ENCODE assay signal across 8 mouse cellular contexts in genomic region chr17:87378354-87379159, GRCm38 (mm10). TPM values are rescaled to one million over a fixed set of nuclear protein-coding genes. Genes with fewer than 3 reads are reported as not detected.
DNase-seq lines count a peak whose midpoint lies in the region; ATAC-seq and TF ChIP-seq lines count a peak whose summit lies in the region.

No protein-coding gene starts in this region.

- H3K27me3 ChIP-seq in forebrain, postnatal 0 days (ENCODE audit: insufficient read depth, low read length), result no peaks in the 10 kb centered on the region
- H3K27me3 ChIP-seq in intestine, embryonic 16.5 days (replicated peaks; ENCODE audit: control insufficient read depth, insufficient read depth, low read length), result no peaks in the 10 kb centered on the region
- H3K27me3 ChIP-seq in limb, embryonic 14.5 days (ENCODE audit: control insufficient read depth, insufficient read depth, low read length), result no peaks in the 10 kb centered on the region

- no peak overlapping the region for H3K9ac ChIP-seq in forebrain, postnatal 0 days
- no peak overlapping the region for H3K9ac ChIP-seq in intestine, embryonic 16.5 days (ENCODE audit: low read depth, low read length)
- H3K9ac ChIP-seq in limb, embryonic 14.5 days (ENCODE audit: low read depth, low read length, severe bottlenecking), result no peak overlapping the region

- ATAC-seq in forebrain, postnatal 0 days, result peak; percentile 84
- peak; percentile 27; the same call in 1 of the 2 replicates for ATAC-seq in intestine, embryonic 16.5 days
- no peak for ATAC-seq in limb, embryonic 14.5 days (ENCODE audit: low FRiP score, low read depth)

- no peaks in the 10 kb centered on the region for H3K36me3 ChIP-seq in forebrain, postnatal 0 days (ENCODE audit: insufficient read depth)
- no peaks in the 10 kb centered on the region for H3K36me3 ChIP-seq in intestine, embryonic 16.5 days (ENCODE audit: control insufficient read depth, insufficient read depth, low read length)
- H3K36me3 ChIP-seq in limb, embryonic 14.5 days (ENCODE audit: control insufficient read depth, insufficient read depth, low read length), result no peaks in the 10 kb centered on the region

- no peaks in the 10 kb centered on the region for H3K9me3 ChIP-seq in forebrain, postnatal 0 days (ENCODE audit: low read length)
- no peaks in the 10 kb centered on the region for H3K9me3 ChIP-seq in intestine, embryonic 16.5 days (ENCODE audit: control insufficient read depth, low read length)
- no peaks in the 10 kb centered on the region for H3K9me3 ChIP-seq in limb, embryonic 14.5 days (ENCODE audit: control insufficient read depth, low read length)

- peak; percentile 22 for DNase-seq in urinary bladder, postnatal 14 days (ENCODE audit: low spot score)
- no peak for DNase-seq in urinary bladder, postnatal 25 days (ENCODE audit: low spot score)
- peak; percentile 83 for DNase-seq in forebrain, postnatal 0 days
- no peak for DNase-seq in limb, embryonic 14.5 days (ENCODE audit: low spot score)
- peak; percentile 82 for DNase-seq in retina, postnatal 1 day
- DNase-seq in cerebellum, adult 9-10 months, result no peak
- DNase-seq in adrenal gland, postnatal 4 days (ENCODE audit: low spot score in 2 of 2), result no peak

- H3K27ac ChIP-seq in forebrain, postnatal 0 days (ENCODE audit: low read depth, low read length), result peak overlapping the region; percentile 76
- peak overlapping the region; percentile 61 for H3K27ac ChIP-seq in intestine, embryonic 16.5 days (ENCODE audit: low read length)
- peak overlapping the region; percentile 13; the same call in 1 of the 2 replicates for H3K27ac ChIP-seq in limb, embryonic 14.5 days (replicated peaks; ENCODE audit: low read depth, low read length)

- no peak for TF ChIP-seq POLR2A in limb, embryonic 14.5 days (IDR thresholded peaks at IDR 0.05; ENCODE audit: borderline replicate concordance, extremely low read depth, insufficient read depth, insufficient read length)

- WGBS in forebrain, postnatal 0 days, result 39% methylated on average over 16 of the region's 16 CpGs
- 49% methylated on average over 16 of the region's 16 CpGs for WGBS in intestine, embryonic 16.5 days
- 55% methylated on average over 16 of the region's 16 CpGs for whole genome bisulfite sequencing in limb, embryonic 14.5 days

- H3K4me1 ChIP-seq in forebrain, postnatal 0 days (ENCODE audit: insufficient read depth), result peaks cover 20% of the 10 kb centered on the region; the same call in 1 of the 2 replicates
- H3K4me1 ChIP-seq in intestine, embryonic 16.5 days (ENCODE audit: control insufficient read depth, insufficient read depth, low read length), result peaks cover 46% of the 10 kb centered on the region
- peaks cover 45% of the 10 kb centered on the region for H3K4me1 ChIP-seq in limb, embryonic 14.5 days (ENCODE audit: control insufficient read depth, insufficient read depth, low read length)

- H3K4me3 ChIP-seq in forebrain, postnatal 0 days (ENCODE audit: low read depth, low read length), result no peak overlapping the region
- no peak overlapping the region for H3K4me3 ChIP-seq in intestine, embryonic 16.5 days (ENCODE audit: low read length)
- H3K4me3 ChIP-seq in limb, embryonic 14.5 days (replicated peaks; ENCODE audit: low read length), result no peak overlapping the region

- H3K4me2 ChIP-seq in forebrain, postnatal 0 days (ENCODE audit: low read depth), result no peak overlapping the region
- no peak overlapping the region for H3K4me2 ChIP-seq in intestine, embryonic 16.5 days (ENCODE audit: low read depth, low read length)
- H3K4me2 ChIP-seq in limb, embryonic 14.5 days (replicated peaks; ENCODE audit: low read depth, low read length, severe bottlenecking), result no peak overlapping the region

- TF ChIP-seq CTCF in forebrain, postnatal 0 days (IDR thresholded peaks at IDR 0.05; ENCODE audit: low read depth), result peak; percentile 53

RNA-seq across cellular contexts. Expression of gene Stpg4, which starts 49.0 kb away (rescaled TPM):
- total RNA-seq in forebrain, postnatal 0 days (2014; rRNA removed), result not detected in 2 replicates
- polyA plus RNA-seq in forebrain, postnatal 0 days (2015; fragmentation: Nextera tagmentation; extraction: Ambion mirVana), result not detected in 2 replicates
- polyA plus RNA-seq in intestine, embryonic 16.5 days (2015; fragmentation: Nextera tagmentation; extraction: Ambion mirVana), result not detected in 2 replicates
- not detected in 2 replicates for polyA plus RNA-seq in limb, embryonic 14.5 days (2012; rRNA removed)
- polyA plus RNA-seq in limb, embryonic 14.5 days (2014; fragmentation: Nextera tagmentation; extraction: Ambion mirVana), result not detected in 2 replicates
- under 1 TPM in 1 of 2 experiments, not detected in 1; 0.51 TPM for total RNA-seq in adrenal gland, postnatal 4 days (2021)

Comparison
In these comparisons a context has a peak if more than half of its experiments do, and no peak if none do; other contexts are left out.
1. DNase-seq: peak in urinary bladder, postnatal 14 days (single experiment), forebrain, postnatal 0 days (single experiment) and retina, postnatal 1 day (single experiment); none in urinary bladder, postnatal 25 days (single experiment), limb, embryonic 14.5 days (single experiment), cerebellum, adult 9-10 months (single experiment) and adrenal gland, postnatal 4 days (0 of 2).
2. H3K27ac ChIP-seq: peak in every context shown above with its lines; median percentile 76 in forebrain, postnatal 0 days; 61 in intestine, embryonic 16.5 days; 13 in limb, embryonic 14.5 days.